Mouse (Mus musculus) limb, embryonic 11.5 days (tissue): ENCODE measurements around the gene Gm3625. TPM values are rescaled to one million over a fixed set of nuclear protein-coding genes. Genes with fewer than 3 reads are reported as not detected.

Experiments used
- ATAC-seq: fragments of 200-750 bp; cut with Nextera tagmentation; 2 replicates; pipeline ENCODE4 v1.8.0; 2017; ENCODE audit warnings: low read depth; ENCODE audit not compliant: insufficient number of reproducible peaks, low FRiP score, low TSS enrichment
- DNase-seq: peaks from one replicate; pipeline ENCODE4 v3.0.0-alpha.2; 2015; ENCODE audit warnings: low spot score
- H3K27ac ChIP-seq: fragments of 300-500 bp; sonication (generic); replicated peaks from 2 replicates; pipeline ENCODE4 v1.5.1; 2014; ENCODE audit warnings: low read depth, mild to moderate bottlenecking, low read length
- H3K27me3 ChIP-seq: fragments of 300-500 bp; sonication (generic); 2 replicates; pipeline ENCODE4 v1.6.1; 2014; ENCODE audit warnings: mild to moderate bottlenecking, low read length, mixed read lengths; ENCODE audit not compliant: control insufficient read depth, insufficient read depth
- H3K36me3 ChIP-seq: fragments of 300-500 bp; sonication (generic); 2 replicates; pipeline ENCODE4 v1.6.1; 2014; ENCODE audit warnings: mild to moderate bottlenecking, low read length, moderate library complexity, mixed read lengths; ENCODE audit not compliant: control insufficient read depth, insufficient read depth
- H3K4me1 ChIP-seq: fragments of 300-500 bp; sonication (generic); 2 replicates; pipeline ENCODE4 v1.6.1; 2014; ENCODE audit warnings: low read length, mixed read lengths; ENCODE audit not compliant: control insufficient read depth, insufficient read depth
- H3K4me2 ChIP-seq: fragments of 300-500 bp; sonication (generic); 2 replicates; pipeline ENCODE4 v1.6.1; 2014; ENCODE audit warnings: low read depth, mild to moderate bottlenecking, moderate library complexity; ENCODE audit not compliant: severe bottlenecking
- H3K4me3 ChIP-seq: fragments of 300-500 bp; sonication (generic); 2 replicates; pipeline ENCODE4 v1.5.1; 2014; ENCODE audit warnings: low read depth, low read length
- H3K9ac ChIP-seq: fragments of 300-500 bp; sonication (generic); 2 replicates; pipeline ENCODE4 v1.6.1; 2014; ENCODE audit warnings: mild to moderate bottlenecking, low read length
- H3K9me3 ChIP-seq: fragments of 300-500 bp; sonication (generic); 2 replicates; pipeline ENCODE4 v1.6.1; 2016; ENCODE audit warnings: low read length; ENCODE audit not compliant: control insufficient read depth
- WGBS: fragments of 180-500 bp; shearing (Covaris S2); extraction: QIAGEN DNeasy Blood & Tissue Kit; methylation state at CpG from one replicate; pipeline ENCODE4 v1.1.7; 2014; 5-methylcytosine and 5-hydroxymethylcytosine counted together
- polyA plus RNA-seq: library from polyadenylated mRNA; unstranded; fragments of >200 nt; fragmentation: Nextera tagmentation; extraction: Ambion mirVana; gene quantifications from 2 replicates; pipeline ENCODE4 v1.2.1, GENCODE M21; 2014

The Gm3625 gene
- not detected in 2 replicates for polyA plus RNA-seq

GRCm38 (mm10) chr12:4592541-4593165, at the start of gene Gm3625, which contains the start of gene Itsn2:
TSS of gene Gm3625 (minus strand) at chr12:4592927.
TSS of gene Itsn2 (plus strand) at chr12:4592638.
- H3K27me3 ChIP-seq, result no peaks in the 10 kb centered on the region
- ATAC-seq (peak; percentile 78), DNase-seq (peak; percentile 76)
- H3K4me1 ChIP-seq, result no peaks in the 10 kb centered on the region
- H3K9me3 ChIP-seq, result no peaks in the 10 kb centered on the region
- H3K4me2 ChIP-seq, result peak within 1 kb of the TSS; percentile 83
- under 1% methylated on average over 49 of the region's 49 CpGs for WGBS
- no peaks in the 10 kb centered on the region for H3K36me3 ChIP-seq
- peak within 1 kb of the TSS; percentile 78 for H3K9ac ChIP-seq
- H3K4me3 ChIP-seq, result peak within 1 kb of the TSS; percentile 70
- no peak within 1 kb of the TSS; the same call in 1 of the 2 replicates for H3K27ac ChIP-seq

GRCm38 (mm10) chr12:4640737-4641136, 48.0 kb upstream of the Gm3625 start:
- H3K4me3 ChIP-seq, result no peak overlapping the region
- DNase-seq (no peak), ATAC-seq (no peak)
- H3K9me3 ChIP-seq, result no peaks in the 10 kb centered on the region
- 88% methylated on average over 1 of the region's 1 CpGs for WGBS
- H3K4me2 ChIP-seq, result no peak overlapping the region
- H3K27me3 ChIP-seq, result no peaks in the 10 kb centered on the region
- H3K27ac ChIP-seq, result no peak overlapping the region
- H3K4me1 ChIP-seq, result no peaks in the 10 kb centered on the region
- peaks cover 3% of the 10 kb centered on the region; the same call in 1 of the 2 replicates for H3K36me3 ChIP-seq
- H3K9ac ChIP-seq, result no peak overlapping the region

- Histone ChIP-seq H3K4me1 (no peaks in the 10 kb centered on the region), H3K36me3 (peaks cover 3% of the 10 kb centered on the region; the same call in 1 of the 2 replicates), H3K27ac (no peak overlapping the region), H3K9me3 (no peaks in the 10 kb centered on the region), H3K4me3 (no peak overlapping the region), H3K4me2 (no peak overlapping the region), H3K27me3 (no peaks in the 10 kb centered on the region), H3K9ac (no peak overlapping the region)
- ATAC-seq, result no peak
- no peak for DNase-seq
- 89% methylated on average over 1 of the region's 1 CpGs for WGBS
Measured at GRCm38 (mm10) chr12:4638438-4638837, 45.7 kb upstream of the Gm3625 start.

GRCm38 (mm10) chr12:4632957-4633356, 40.2 kb upstream of the Gm3625 start:
- H3K36me3 ChIP-seq, result no peaks in the 10 kb centered on the region
- 92% methylated on average over 8 of the region's 8 CpGs for WGBS
- H3K4me2 ChIP-seq, result no peak overlapping the region
- no peak for DNase-seq
- H3K4me1 ChIP-seq, result no peaks in the 10 kb centered on the region
- ATAC-seq, result no peak
- no peak overlapping the region for H3K4me3 ChIP-seq
- H3K27ac ChIP-seq, result no peak overlapping the region
- no peaks in the 10 kb centered on the region for H3K27me3 ChIP-seq
- no peaks in the 10 kb centered on the region for H3K9me3 ChIP-seq
- no peak overlapping the region for H3K9ac ChIP-seq

GRCm38 (mm10) chr12:4624201-4624600, 31.5 kb upstream of the Gm3625 start:
- Histone ChIP-seq H3K27ac (no peak overlapping the region), H3K27me3 (no peaks in the 10 kb centered on the region), H3K36me3 (no peaks in the 10 kb centered on the region), H3K4me2 (no peak overlapping the region), H3K4me1 (no peaks in the 10 kb centered on the region), H3K4me3 (no peak overlapping the region), H3K9ac (no peak overlapping the region), H3K9me3 (no peaks in the 10 kb centered on the region)
- DNase-seq (no peak), ATAC-seq (no peak)
- 90% methylated on average over 1 of the region's 1 CpGs for whole genome bisulfite sequencing

- no peak overlapping the region for H3K27ac ChIP-seq
- H3K9me3 ChIP-seq, result no peaks in the 10 kb centered on the region
- no peaks in the 10 kb centered on the region for H3K4me1 ChIP-seq
- no peak overlapping the region for H3K4me3 ChIP-seq
- H3K36me3 ChIP-seq, result no peaks in the 10 kb centered on the region
- no peak for ATAC-seq
- 79% methylated on average over 2 of the region's 2 CpGs for WGBS
- no peak overlapping the region for H3K4me2 ChIP-seq
- H3K9ac ChIP-seq, result no peak overlapping the region
- H3K27me3 ChIP-seq, result no peaks in the 10 kb centered on the region
- no peak for DNase-seq
Measured at GRCm38 (mm10) chr12:4614722-4615121, 22.0 kb upstream of the Gm3625 start.

GRCm38 (mm10) chr12:4606625-4607024, 13.9 kb upstream of the Gm3625 start:
- H3K9ac ChIP-seq, result no peak overlapping the region
- no peak overlapping the region for H3K27ac ChIP-seq
- no peak overlapping the region for H3K4me3 ChIP-seq
- H3K27me3 ChIP-seq, result no peaks in the 10 kb centered on the region
- ATAC-seq, result no peak
- no peaks in the 10 kb centered on the region for H3K4me1 ChIP-seq
- no peaks in the 10 kb centered on the region for H3K36me3 ChIP-seq
- 56% methylated on average over 3 of the region's 3 CpGs for WGBS
- no peak for DNase-seq
- H3K4me2 ChIP-seq, result no peak overlapping the region
- no peaks in the 10 kb centered on the region for H3K9me3 ChIP-seq

GRCm38 (mm10) chr12:4599713-4600112, 7.0 kb upstream of the Gm3625 start:
- Histone ChIP-seq H3K4me2 (no peak overlapping the region), H3K4me1 (no peaks in the 10 kb centered on the region), H3K9ac (no peak overlapping the region), H3K9me3 (no peaks in the 10 kb centered on the region), H3K27me3 (no peaks in the 10 kb centered on the region), H3K36me3 (no peaks in the 10 kb centered on the region), H3K4me3 (no peak overlapping the region), H3K27ac (no peak overlapping the region)
- ATAC-seq (no peak), DNase-seq (no peak)
- 80% methylated on average over 4 of the region's 4 CpGs for WGBS
